ENCODE assay signal across 18 mouse cellular contexts in genomic region chr16:24428742-24429141, GRCm38 (mm10). TPM values are rescaled to one million over a fixed set of nuclear protein-coding genes. Genes with fewer than 3 reads are reported as not detected.
DNase-seq lines count a peak whose midpoint lies in the region; TF ChIP-seq lines count a peak whose summit lies in the region.
"Had no signal": no experiment of that assay in that cellular context is flagged by ENCODE, and none has a peak within 500 bp of the region (broad histone marks: within the 10 kb centered on the region; RNA-seq: fewer than 3 reads in every experiment).

No protein-coding gene starts in this region.

- peak overlapping the region; percentile 85 for H3K27ac ChIP-seq in embryonic fibroblast, embryonic 13.5 days (ENCODE audit: insufficient read depth, low read length)
- H3K27ac ChIP-seq: hindbrain, postnatal 0 days; kidney, postnatal 0 days; midbrain, embryonic 12.5 days; stomach, embryonic 15.5 days had no signal

- TF ChIP-seq POLR2A in embryonic fibroblast, embryonic 13.5 days (IDR thresholded peaks at IDR 0.05; ENCODE audit: low read depth, low read length): no peak

- H3K4me3 ChIP-seq in embryonic fibroblast, embryonic 13.5 days (ENCODE audit: insufficient read depth, low read length): no peak overlapping the region
- H3K4me3 ChIP-seq: midbrain, embryonic 12.5 days; stomach, embryonic 15.5 days had no signal

- no peak for TF ChIP-seq CTCF in embryonic fibroblast, embryonic 13.5 days (IDR thresholded peaks at IDR 0.05; ENCODE audit: borderline replicate concordance, insufficient read depth, low read length)

- DNase-seq in cerebellum, adult 11 months: peak; percentile 47
- DNase-seq in cerebellum, postnatal 4 days (ENCODE audit: low spot score in 2 of 2): no peak
- peak; percentile 36 to 39 for DNase-seq in kidney, adult 8-10 months
- no peak for DNase-seq in kidney, postnatal 4 days
- peak; percentile 64 to 82 for DNase-seq in thymus, postnatal 36 days
- no peak for DNase-seq in adrenal gland, adult 18-20 months (ENCODE audit: low spot score in 2 of 2)
- no peak for DNase-seq in spleen, postnatal 10 days (ENCODE audit: low spot score in 2 of 2)
- DNase-seq: adrenal gland, postnatal 36 days; heart, postnatal 10 days; liver; lung, adult 2 months; lung, postnatal 4 days; retina, postnatal 1 day had no signal

- H3K4me1 ChIP-seq in embryonic fibroblast, embryonic 13.5 days (ENCODE audit: control insufficient read depth, insufficient read depth, low read length): peaks cover 48% of the 10 kb centered on the region

RNA-seq across cellular contexts. Expression of gene Lpp, which starts 35.4 kb away (rescaled TPM):
- 256 and 360 TPM in 2 replicates for polyA plus RNA-seq in embryonic fibroblast, embryonic 13.5 days (2011; ENCODE audit: insufficient read length, low read depth, missing spikeins)
- 10 to 100 TPM; 32.5 to 60.6 TPM for total RNA-seq in adrenal gland, adult 18-20 months (2021)

Comparison
In these comparisons a context has a peak if more than half of its experiments do, and no peak if none do; other contexts are left out.
1. DNase-seq: peak in cerebellum, adult 11 months (single experiment), kidney, adult 8-10 months (2 of 2) and thymus, postnatal 36 days (2 of 2); none in cerebellum, postnatal 4 days (0 of 2), kidney, postnatal 4 days (0 of 2), adrenal gland, adult 18-20 months (0 of 2) and spleen, postnatal 10 days (0 of 2).